Mouse (Mus musculus): ENCODE measurements around the gene Adarb2. TPM values are rescaled to one million over a fixed set of nuclear protein-coding genes. Genes with fewer than 3 reads are reported as not detected.

Gene Adarb2
- total RNA-seq, 2 experiments from 2014 or later: 22.9 to 25.8 TPM

- H3K4me3 ChIP-seq: no peak overlapping the region
- DNase-seq (ENCODE audit: extremely low spot score in 1 of 2, low spot score in 2 of 2): no peak
- H3K27ac ChIP-seq: no peak overlapping the region
- intact Hi-C loops (cut with DNase I): no loop called here
- TF ChIP-seq CTCF (IDR thresholded peaks at IDR 0.05): no peak
These were observed 197.8 kb downstream of the Adarb2 start for GRCm38 (mm10) chr13:8400265-8401041.

GRCm38 (mm10) chr13:8402324-8402873 is 199.7 kb downstream of the Adarb2 start:
- H3K4me3 ChIP-seq: no peak overlapping the region
- intact Hi-C loops (cut with DNase I): no loop called here
- no peak for TF ChIP-seq CTCF (IDR thresholded peaks at IDR 0.05)
- no peak for DNase-seq (ENCODE audit: extremely low spot score in 1 of 2, low spot score in 2 of 2)
- H3K27ac ChIP-seq: no peak overlapping the region

- H3K27ac ChIP-seq: no peak overlapping the region
- intact Hi-C loops (cut with DNase I): no loop called here
- no peak overlapping the region for H3K4me3 ChIP-seq
- DNase-seq (ENCODE audit: extremely low spot score in 1 of 2, low spot score in 2 of 2): peak in 1 of 2 experiments; percentile 20
- no peak for TF ChIP-seq CTCF (IDR thresholded peaks at IDR 0.05)
These were observed 203.4 kb downstream of the Adarb2 start for GRCm38 (mm10) chr13:8406020-8406419.

- Histone ChIP-seq H3K27ac (no peak overlapping the region), H3K4me3 (no peak overlapping the region)
- DNase-seq (ENCODE audit: extremely low spot score in 1 of 2, low spot score in 2 of 2): no peak
- intact Hi-C loops (cut with DNase I): no loop called here
- TF ChIP-seq CTCF (IDR thresholded peaks at IDR 0.05): no peak
These were observed 208.0 kb downstream of the Adarb2 start for GRCm38 (mm10) chr13:8410353-8411318.

- no peak overlapping the region for H3K4me3 ChIP-seq
These were observed 221.5 kb downstream of the Adarb2 start for GRCm38 (mm10) chr13:8424019-8424719.

GRCm38 (mm10) chr13:8439188-8439835 is 236.6 kb downstream of the Adarb2 start:
- no peak overlapping the region for H3K4me3 ChIP-seq
- intact Hi-C loops (cut with DNase I): no loop called here
- DNase-seq (ENCODE audit: extremely low spot score in 1 of 2, low spot score in 2 of 2): no peak
- H3K27ac ChIP-seq: no peak overlapping the region
- TF ChIP-seq CTCF (IDR thresholded peaks at IDR 0.05): no peak; the same call in 1 of the 2 replicates

More at GRCm38 (mm10) chr13:8424019-8424719, 221.5 kb downstream of the Adarb2 start:
- no peak for TF ChIP-seq CTCF (IDR thresholded peaks at IDR 0.05)
- H3K27ac ChIP-seq: no peak overlapping the region
- intact Hi-C loops (cut with DNase I): no loop called here
- DNase-seq (ENCODE audit: extremely low spot score in 1 of 2, low spot score in 2 of 2): no peak

GRCm38 (mm10) chr13:8445415-8445814 is 242.7 kb downstream of the Adarb2 start:
- Histone ChIP-seq H3K27ac (no peak overlapping the region), H3K4me3 (no peak overlapping the region)
- intact Hi-C loops (cut with DNase I): no loop called here
- no peak for DNase-seq (ENCODE audit: extremely low spot score in 1 of 2, low spot score in 2 of 2)
- no peak for TF ChIP-seq CTCF (IDR thresholded peaks at IDR 0.05)

GRCm38 (mm10) chr13:8448192-8448879 is 245.7 kb downstream of the Adarb2 start:
- intact Hi-C loops (cut with DNase I): no loop called here
- no peak overlapping the region for H3K27ac ChIP-seq
- no peak for TF ChIP-seq CTCF (IDR thresholded peaks at IDR 0.05)
- no peak for DNase-seq (ENCODE audit: extremely low spot score in 1 of 2, low spot score in 2 of 2)
- no peak overlapping the region for H3K4me3 ChIP-seq

GRCm38 (mm10) chr13:8451581-8451980 is 248.9 kb downstream of the Adarb2 start:
- Histone ChIP-seq H3K27ac (no peak overlapping the region), H3K4me3 (no peak overlapping the region)
- intact Hi-C loops (cut with DNase I): no loop called here
- TF ChIP-seq CTCF (IDR thresholded peaks at IDR 0.05): no peak
- DNase-seq (ENCODE audit: extremely low spot score in 1 of 2, low spot score in 2 of 2): no peak

GRCm38 (mm10) chr13:8456886-8457285 is 254.2 kb downstream of the Adarb2 start:
- TF ChIP-seq CTCF (IDR thresholded peaks at IDR 0.05): no peak
- H3K27ac ChIP-seq: no peak overlapping the region
- intact Hi-C loops (cut with DNase I): no loop called here
- no peak overlapping the region for H3K4me3 ChIP-seq
- DNase-seq (ENCODE audit: extremely low spot score in 1 of 2, low spot score in 2 of 2): no peak

Measured in left cerebral cortex, adult 2 months (tissue).